Mouse (Mus musculus) kidney, adult 2 months (tissue): Measurements from ENCODE around the gene B430305J03Rik. TPM values are rescaled to one million over a fixed set of nuclear protein-coding genes. Genes with fewer than 3 reads are reported as not detected.

Source experiments
- DNase-seq: peaks from one replicate; pipeline ENCODE4 v3.0.0; 2021
- H3K27ac ChIP-seq: fragments of 200-500 bp; 2 replicates; pipeline ENCODE4 v1.5.1; 2012; ENCODE audit warnings: low read depth, low read length, control low read depth, inconsistent platforms; ENCODE audit not compliant: insufficient read depth
- H3K27me3 ChIP-seq: fragments of 200-500 bp; replicated peaks from 2 replicates; pipeline ENCODE4 v1.6.1; 2012; ENCODE audit warnings: mild to moderate bottlenecking, moderate library complexity, low read length, inconsistent platforms; ENCODE audit not compliant: control insufficient read depth, insufficient read depth
- H3K36me3 ChIP-seq: fragments of 200-500 bp; 2 replicates; pipeline ENCODE4 v1.6.1; 2012; ENCODE audit warnings: mild to moderate bottlenecking, moderate library complexity, low read length, inconsistent platforms; ENCODE audit not compliant: control insufficient read depth, insufficient read depth
- H3K4me1 ChIP-seq: fragments of 200-500 bp; 2 replicates; pipeline ENCODE4 v1.6.1; 2011; ENCODE audit warnings: low read length; ENCODE audit not compliant: control insufficient read depth, insufficient read depth
- H3K4me3 ChIP-seq: fragments of 200-500 bp; 2 replicates; pipeline ENCODE4 v1.5.1; 2011; ENCODE audit warnings: mild to moderate bottlenecking, low read depth, low read length, control low read depth; ENCODE audit not compliant: insufficient read depth
- CTCF ChIP-seq: fragments of 200-500 bp; conservative IDR thresholded peaks from 2 replicates; pipeline ENCODE4 v1.5.1; 2011; ENCODE audit warnings: low read depth, mild to moderate bottlenecking, control low read depth, low read length, moderate library complexity, mixed read lengths; ENCODE audit not compliant: insufficient read depth, insufficient read length
- POLR2A ChIP-seq: fragments of 200-500 bp; IDR thresholded peaks from one replicate; pipeline ENCODE4 v1.6.1; 2011; ENCODE audit warnings: low read depth, low read length, control low read depth
- WGBS: fragments of 180-500 bp; shearing (Covaris S2); methylation state at CpG from one replicate; pipeline ENCODE4 v1.1.7; 2018; 5-methylcytosine and 5-hydroxymethylcytosine counted together
- polyA plus RNA-seq: library from polyadenylated mRNA; depleted of rRNA; stranded (reverse); fragments of >200 nt; gene quantifications from 2 replicates; pipeline ENCODE4 v1.2.3, GENCODE M21; 2012; rRNA removed

The B430305J03Rik gene
- polyA plus RNA-seq, result 0.05 and 0.09 TPM in 2 replicates

DNA sequence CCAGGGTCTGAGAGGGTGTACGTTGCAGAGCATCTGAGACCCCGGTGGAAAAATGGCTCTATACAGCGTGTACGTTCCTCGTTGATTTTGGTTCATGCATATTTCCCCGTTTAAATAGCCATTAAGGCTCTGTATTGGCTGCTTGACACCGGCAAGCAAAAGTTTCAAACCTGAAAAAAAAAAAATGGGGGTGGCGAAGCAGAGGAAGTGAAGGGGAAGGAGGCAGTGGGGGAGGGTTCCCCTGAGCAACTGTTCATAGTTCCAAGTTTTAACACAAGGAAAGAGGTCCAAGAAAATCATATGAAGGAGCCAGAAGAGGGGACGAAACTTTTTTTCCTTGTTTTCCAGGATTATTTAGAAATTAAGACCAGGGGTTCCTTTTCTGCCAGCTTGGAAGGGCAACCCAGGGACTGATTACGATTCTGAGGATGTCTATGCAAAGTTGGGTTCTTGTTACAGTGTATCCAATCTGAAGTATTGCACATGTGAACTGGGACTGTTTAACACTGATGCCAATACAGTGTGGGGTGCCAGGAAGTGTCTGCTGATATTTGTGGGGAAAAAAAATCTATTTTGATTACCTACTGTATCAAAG lies at the start of gene B430305J03Rik:
TSS of gene B430305J03Rik (minus strand) at position 173 of the 595 bp plus-strand sequence.
- 6% methylated on average over 10 of the region's 10 CpGs for WGBS
- H3K27me3 ChIP-seq, result no peaks in the 10 kb centered on the region
- H3K27ac ChIP-seq, result no peak within 1 kb of the TSS
- H3K4me1 ChIP-seq, result no peaks in the 10 kb centered on the region
- no peaks in the 10 kb centered on the region for H3K36me3 ChIP-seq
- peak; percentile 11 for DNase-seq
- H3K4me3 ChIP-seq, result peak within 1 kb of the TSS; percentile 74
- TF ChIP-seq CTCF, result no peak

- no peak overlapping the region for H3K4me3 ChIP-seq
- TF ChIP-seq CTCF (no peak), POLR2A (no peak)
- peak; percentile 10 for DNase-seq
- H3K4me1 ChIP-seq, result no peaks in the 10 kb centered on the region
- H3K27ac ChIP-seq, result no peak overlapping the region
- H3K36me3 ChIP-seq, result no peaks in the 10 kb centered on the region
- WGBS, result 78% methylated on average over 6 of the region's 6 CpGs
- H3K27me3 ChIP-seq, result no peaks in the 10 kb centered on the region
Measured at GRCm38 (mm10) chr3:61409683-61410082, 43.9 kb upstream of the B430305J03Rik start.

DNA sequence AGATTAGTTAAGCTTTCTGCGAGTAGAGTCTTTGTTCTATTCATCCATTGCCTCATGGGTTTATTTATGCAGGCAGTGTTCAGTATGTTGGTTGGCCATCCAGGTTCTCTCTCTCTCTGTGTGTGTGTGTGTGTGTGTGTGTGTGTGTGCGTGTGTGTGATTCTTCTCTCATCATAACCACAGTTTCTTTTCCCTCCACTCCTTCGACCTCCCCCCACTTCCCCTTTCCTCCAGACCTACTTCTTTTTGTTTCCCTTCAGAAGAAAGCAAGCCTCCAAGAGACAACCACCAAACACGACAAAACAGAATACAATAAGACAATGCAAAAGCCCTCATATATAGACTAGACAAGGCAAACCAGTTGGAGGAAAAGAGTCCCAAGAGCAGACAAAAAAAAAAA lies 41.2 kb upstream of the B430305J03Rik start:
- peak; percentile 10 for DNase-seq
- Histone ChIP-seq H3K4me3 (no peak overlapping the region), H3K27ac (no peak overlapping the region), H3K27me3 (no peaks in the 10 kb centered on the region), H3K4me1 (no peaks in the 10 kb centered on the region), H3K36me3 (no peaks in the 10 kb centered on the region)
- TF ChIP-seq CTCF (no peak), POLR2A (no peak)
- 91% methylated on average over 4 of the region's 4 CpGs for WGBS

GRCm38 (mm10) chr3:61400823-61401387 lies 35.2 kb upstream of the B430305J03Rik start:
- Histone ChIP-seq H3K27me3 (no peaks in the 10 kb centered on the region), H3K27ac (no peak overlapping the region), H3K4me3 (no peak overlapping the region), H3K4me1 (no peaks in the 10 kb centered on the region), H3K36me3 (no peaks in the 10 kb centered on the region)
- 73% methylated on average over 1 of the region's 1 CpGs for WGBS
- no peak for DNase-seq
- no peak for TF ChIP-seq CTCF
- TF ChIP-seq POLR2A, result no peak

GRCm38 (mm10) chr3:61396728-61397127 lies 31.0 kb upstream of the B430305J03Rik start:
- H3K36me3 ChIP-seq, result no peaks in the 10 kb centered on the region
- no peaks in the 10 kb centered on the region for H3K27me3 ChIP-seq
- no peak for TF ChIP-seq CTCF
- H3K4me1 ChIP-seq, result no peaks in the 10 kb centered on the region
- 58% methylated on average over 2 of the region's 2 CpGs for WGBS
- no peak for DNase-seq
- no peak overlapping the region for H3K4me3 ChIP-seq
- H3K27ac ChIP-seq, result no peak overlapping the region

DNA sequence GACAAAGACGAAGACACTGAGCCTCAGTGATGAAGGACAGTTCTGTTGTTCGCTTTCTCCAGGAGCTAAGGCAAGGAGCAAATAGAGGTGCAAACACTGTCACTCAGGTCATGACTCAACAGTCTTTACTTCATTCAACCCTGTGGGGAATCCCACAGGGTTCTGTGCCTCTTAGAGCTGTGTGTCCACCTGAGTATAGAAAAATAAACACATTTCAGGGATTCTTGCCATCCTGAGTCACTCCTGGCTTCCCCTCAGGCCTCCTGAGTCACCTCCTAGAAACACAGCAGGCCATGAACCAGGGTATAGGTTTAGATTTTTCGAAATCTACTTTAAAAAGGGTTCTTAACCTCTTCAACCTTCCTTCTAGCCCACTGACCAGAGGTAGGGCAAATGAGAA lies 29.6 kb upstream of the B430305J03Rik start:
- Histone ChIP-seq H3K27me3 (no peaks in the 10 kb centered on the region), H3K4me1 (no peaks in the 10 kb centered on the region), H3K27ac (no peak overlapping the region), H3K36me3 (no peaks in the 10 kb centered on the region), H3K4me3 (no peak overlapping the region)
- WGBS, result 81% methylated on average over 3 of the region's 3 CpGs
- no peak for TF ChIP-seq CTCF
- TF ChIP-seq POLR2A, result no peak
- DNase-seq, result no peak

DNA sequence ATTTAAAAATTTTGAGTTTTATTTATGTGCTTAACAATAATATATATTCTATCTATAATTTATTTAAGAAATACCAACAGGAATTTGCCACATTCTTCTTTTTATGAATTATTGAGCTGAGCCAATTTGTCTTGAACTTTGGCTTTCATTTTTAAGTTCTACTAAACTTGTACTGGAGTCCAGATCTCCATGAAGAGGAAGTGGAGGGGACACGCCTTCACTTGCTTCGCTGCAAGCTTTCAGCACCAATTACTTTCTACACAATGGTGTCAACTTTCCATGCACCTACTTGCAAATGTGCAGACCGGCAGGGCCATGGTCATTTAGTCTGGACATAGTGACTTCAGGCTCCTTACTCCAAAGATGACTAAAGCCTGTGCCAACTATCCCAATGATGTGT lies 27.8 kb upstream of the B430305J03Rik start:
- Histone ChIP-seq H3K4me1 (no peaks in the 10 kb centered on the region), H3K27ac (no peak overlapping the region), H3K4me3 (no peak overlapping the region), H3K36me3 (no peaks in the 10 kb centered on the region), H3K27me3 (no peaks in the 10 kb centered on the region)
- TF ChIP-seq CTCF, result no peak
- no peak for TF ChIP-seq POLR2A
- WGBS, result 47% methylated on average over 3 of the region's 3 CpGs
- DNase-seq, result no peak
